Mouse (Mus musculus) ES-Bruce4 (cell line): ENCODE results near the gene Nelfb. TPM values are rescaled to one million over a fixed set of nuclear protein-coding genes. Genes with fewer than 3 reads are reported as not detected.
"Not testable (repeated sequence)": the region's sequence is repeated elsewhere in the genome, so short reads cannot be mapped to it uniquely, and the experiment has no call there.

Experiments used
- H3K27ac ChIP-seq: 2 replicates; pipeline ENCODE4 v1.5.1; 2012; ENCODE audit warnings: low read length, inconsistent platforms; ENCODE audit not compliant: insufficient read depth
- H3K27me3 ChIP-seq: 2 replicates; pipeline ENCODE4 v1.6.1; 2012; ENCODE audit warnings: mild to moderate bottlenecking, low read length, inconsistent platforms; ENCODE audit not compliant: control insufficient read depth, poor library complexity, insufficient read depth, severe bottlenecking
- H3K36me3 ChIP-seq: 2 replicates; pipeline ENCODE4 v1.6.1; 2012; ENCODE audit warnings: inconsistent platforms, mild to moderate bottlenecking, low read length, moderate library complexity; ENCODE audit not compliant: control insufficient read depth, poor library complexity, insufficient read depth, severe bottlenecking
- H3K4me1 ChIP-seq: one replicate; pipeline ENCODE4 v1.8.1; 2011; ENCODE audit warnings: low read length; ENCODE audit not compliant: control insufficient read depth, insufficient read depth
- H3K4me3 ChIP-seq: 2 replicates; pipeline ENCODE4 v1.5.1; 2011; ENCODE audit warnings: low read depth, mild to moderate bottlenecking, low read length
- H3K9ac ChIP-seq: 2 replicates; pipeline ENCODE4 v1.6.1; 2012; ENCODE audit warnings: low read depth, mild to moderate bottlenecking, inconsistent platforms; ENCODE audit not compliant: poor library complexity, severe bottlenecking
- H3K9me3 ChIP-seq: replicated peaks from 2 replicates; pipeline ENCODE4 v1.6.1; 2012; ENCODE audit warnings: mild to moderate bottlenecking, low read length, inconsistent platforms; ENCODE audit not compliant: control insufficient read depth, poor library complexity, insufficient read depth, severe bottlenecking
- CTCF ChIP-seq: IDR thresholded peaks from one replicate; pipeline ENCODE4 v1.8.1; 2011; ENCODE audit warnings: low read depth, low read length
- EP300 ChIP-seq: IDR thresholded peaks from 2 replicates; pipeline ENCODE4 v1.6.1; 2011; ENCODE audit warnings: low read depth, low read length; ENCODE audit not compliant: insufficient read depth
- POLR2A ChIP-seq: IDR thresholded peaks from one replicate; pipeline ENCODE4 v1.8.1; 2011; ENCODE audit warnings: low read length; ENCODE audit not compliant: insufficient read depth
- polyA plus RNA-seq: library from polyadenylated mRNA; stranded (reverse); fragments of >200 nt; gene quantifications from 2 replicates; pipeline ENCODE4 v1.2.4, GENCODE M21; 2011; ENCODE audit warnings: low read depth; ENCODE audit not compliant: missing spikeins, insufficient read depth, insufficient read length

Gene Nelfb
- 36.1 and 41.0 TPM in 2 replicates for polyA plus RNA-seq

GRCm38 (mm10) chr2:25211121-25211670 is at the start of gene Nelfb:
Gene Nelfb (minus strand): TSS chr2:25211489.
- Histone ChIP-seq H3K27me3 (no peaks in the 10 kb centered on the region), H3K9ac (peak within 1 kb of the TSS; percentile 70), H3K36me3 (no peaks in the 10 kb centered on the region), H3K9me3 (no peaks in the 10 kb centered on the region), H3K4me3 (peak within 1 kb of the TSS; percentile 89), H3K4me1 (no peaks in the 10 kb centered on the region), H3K27ac (no peak within 1 kb of the TSS)
- no peak for TF ChIP-seq EP300
- TF ChIP-seq POLR2A, result peak; percentile 43
- no peak for TF ChIP-seq CTCF

- no peak overlapping the region for H3K27ac ChIP-seq
- H3K9me3 ChIP-seq, result no peaks in the 10 kb centered on the region
- H3K4me1 ChIP-seq, result peaks cover under 1% of the 10 kb centered on the region
- TF ChIP-seq CTCF, result peak; percentile 23
- no peak for TF ChIP-seq POLR2A
- TF ChIP-seq EP300, result no peak
- H3K36me3 ChIP-seq, result no peaks in the 10 kb centered on the region
- H3K9ac ChIP-seq, result no peak overlapping the region
- H3K27me3 ChIP-seq, result no peaks in the 10 kb centered on the region
- H3K4me3 ChIP-seq, result no peak overlapping the region
Observed at GRCm38 (mm10) chr2:25258887-25259286, 47.6 kb upstream of the Nelfb start.

- not testable (repeated sequence) for H3K4me3 ChIP-seq, H3K27me3 ChIP-seq, H3K9ac ChIP-seq, H3K27ac ChIP-seq, H3K4me1 ChIP-seq, H3K9me3 ChIP-seq, H3K36me3 ChIP-seq
Observed at GRCm38 (mm10) chr2:25257250-25257649, 46.0 kb upstream of the Nelfb start.

GRCm38 (mm10) chr2:25256443-25257109 is 45.3 kb upstream of the Nelfb start:
- H3K27me3 ChIP-seq, H3K27ac ChIP-seq, H3K4me1 ChIP-seq, H3K36me3 ChIP-seq, H3K9me3 ChIP-seq: not testable (repeated sequence)
- H3K4me3 ChIP-seq, result peak overlapping the region; percentile 28
- H3K9ac ChIP-seq, result peak overlapping the region; percentile 68
- TF ChIP-seq CTCF, result peak; percentile 34

GRCm38 (mm10) chr2:25255284-25255779 is 44.0 kb upstream of the Nelfb start, which contains the start of gene Tmem203:
Gene Tmem203 (plus strand): TSS chr2:25255439.
- H3K36me3 ChIP-seq, result peaks cover 8% of the 10 kb centered on the region
- TF ChIP-seq CTCF, result no peak
- TF ChIP-seq POLR2A, result peak; percentile 66
- TF ChIP-seq EP300, result peak; percentile 78
- 0 out of 2 replicates have a peak within 1 kb of the TSS, but pooled peaks have one; percentile 2 for H3K27ac ChIP-seq
- H3K27me3 ChIP-seq, result no peaks in the 10 kb centered on the region
- peak within 1 kb of the TSS; percentile 68 for H3K9ac ChIP-seq
- H3K4me1 ChIP-seq, result no peaks in the 10 kb centered on the region
- H3K4me3 ChIP-seq, result peak within 1 kb of the TSS; percentile 82
- no peaks in the 10 kb centered on the region for H3K9me3 ChIP-seq

- no peak for TF ChIP-seq POLR2A
- peak; percentile 52 for TF ChIP-seq CTCF
- TF ChIP-seq EP300, result no peak
- H3K36me3 ChIP-seq, result peaks cover 19% of the 10 kb centered on the region
Observed at GRCm38 (mm10) chr2:25252331-25252730, 41.0 kb upstream of the Nelfb start.

More at GRCm38 (mm10) chr2:25252331-25252730, 41.0 kb upstream of the Nelfb start:
- Histone ChIP-seq H3K27me3 (no peaks in the 10 kb centered on the region), H3K27ac (no peak overlapping the region), H3K4me3 (no peak overlapping the region), H3K9me3 (no peaks in the 10 kb centered on the region), H3K9ac (no peak overlapping the region), H3K4me1 (no peaks in the 10 kb centered on the region)
